Mouse (Mus musculus) stomach, postnatal 0 days (tissue): ENCODE measurements around the gene Zfp46. TPM values are rescaled to one million over a fixed set of nuclear protein-coding genes. Genes with fewer than 3 reads are reported as not detected.

Experiments used
- ATAC-seq: fragments of 200-750 bp; cut with Nextera tagmentation; 2 replicates; pipeline ENCODE4 v1.8.0; 2017; ENCODE audit not compliant: low FRiP score, low TSS enrichment
- DNase-seq: peaks from one replicate; pipeline ENCODE4 v3.0.0-alpha.2; 2016; ENCODE audit warnings: low spot score
- H3K27ac ChIP-seq: fragments of 300-500 bp; sonication (generic); replicated peaks from 2 replicates; pipeline ENCODE4 v1.5.1; 2014; ENCODE audit warnings: mild to moderate bottlenecking, control low read depth
- H3K27me3 ChIP-seq: fragments of 300-500 bp; sonication (generic); 2 replicates; pipeline ENCODE4 v1.6.1; 2014; ENCODE audit warnings: low read length; ENCODE audit not compliant: control insufficient read depth, insufficient read depth
- H3K36me3 ChIP-seq: fragments of 300-500 bp; sonication (generic); 2 replicates; pipeline ENCODE4 v1.6.1; 2014; ENCODE audit warnings: low read length, mixed read lengths; ENCODE audit not compliant: control insufficient read depth, insufficient read depth
- H3K4me1 ChIP-seq: fragments of 300-500 bp; sonication (generic); replicated peaks from 2 replicates; pipeline ENCODE4 v1.6.1; 2014; ENCODE audit warnings: antibody characterized with exemption; ENCODE audit not compliant: control insufficient read depth, insufficient read depth
- H3K4me2 ChIP-seq: fragments of 300-500 bp; sonication (generic); replicated peaks from 2 replicates; pipeline ENCODE4 v1.6.1; 2014; ENCODE audit warnings: low read depth, mild to moderate bottlenecking, control low read depth, moderate library complexity
- H3K4me3 ChIP-seq: fragments of 300-500 bp; sonication (generic); 2 replicates; pipeline ENCODE4 v1.5.1; 2014; ENCODE audit warnings: low read depth, low read length, control low read depth
- H3K9ac ChIP-seq: fragments of 300-500 bp; sonication (generic); 2 replicates; pipeline ENCODE4 v1.6.1; 2014; ENCODE audit warnings: mild to moderate bottlenecking, low read length, control low read depth, mixed read lengths
- H3K9me3 ChIP-seq: fragments of 300-500 bp; sonication (generic); 2 replicates; pipeline ENCODE4 v1.6.1; 2016; ENCODE audit warnings: low read length; ENCODE audit not compliant: control insufficient read depth
- CTCF ChIP-seq: IDR thresholded peaks from 2 replicates; pipeline ENCODE4 v1.5.1; 2016; ENCODE audit warnings: antibody characterized with exemption, low read depth, mild to moderate bottlenecking, moderate library complexity
- EP300 ChIP-seq: optimal IDR thresholded peaks from 2 replicates; pipeline ENCODE3; 2016; ENCODE audit warnings: antibody characterized with exemption
- WGBS: fragments of 180-500 bp; shearing (Covaris S2); extraction: QIAGEN DNeasy Blood & Tissue Kit; methylation state at CpG from one replicate; pipeline ENCODE4 v1.1.7; 2014; 5-methylcytosine and 5-hydroxymethylcytosine counted together
- polyA plus RNA-seq: library from polyadenylated mRNA; unstranded; fragments of >200 nt; fragmentation: Nextera tagmentation; extraction: Ambion mirVana; gene quantifications from 2 replicates; pipeline ENCODE4 v1.2.1, GENCODE M21; 2015

Gene Zfp46
- polyA plus RNA-seq, 1 experiment from 2014 or later: 8.8 TPM

GRCm38 (mm10) chr4:136310229-136311041 lies 26.0 kb downstream of the Zfp46 start, which contains the start of gene Hnrnpr:
TSS of gene Hnrnpr (plus strand) at chr4:136310942.
- peak; percentile 57 for TF ChIP-seq EP300
- TF ChIP-seq CTCF: no peak
- Histone ChIP-seq H3K27ac (peak within 1 kb of the TSS; percentile 97), H3K4me3 (peak within 1 kb of the TSS; percentile 100), H3K9ac (peak within 1 kb of the TSS; percentile 99), H3K4me2 (peak within 1 kb of the TSS; percentile 82), H3K36me3 (no peaks in the 10 kb centered on the region), H3K27me3 (no peaks in the 10 kb centered on the region), H3K4me1 (peaks cover 2% of the 10 kb centered on the region; the same call in 1 of the 2 replicates), H3K9me3 (no peaks in the 10 kb centered on the region)
- under 1% methylated on average over 59 of the region's 65 CpGs for WGBS
- DNase-seq (peak; percentile 99), ATAC-seq (peak; percentile 99)

GRCm38 (mm10) chr4:136311042-136311999 lies 26.8 kb downstream of the Zfp46 start:
- DNase-seq (peak; percentile 83), ATAC-seq (peak; percentile 58)
- Histone ChIP-seq H3K4me3 (peak overlapping the region; percentile 100), H3K27ac (peak overlapping the region; percentile 97), H3K9ac (peak overlapping the region; percentile 99), H3K4me2 (peak overlapping the region; percentile 82), H3K27me3 (no peaks in the 10 kb centered on the region), H3K4me1 (peaks cover 2% of the 10 kb centered on the region; the same call in 1 of the 2 replicates), H3K36me3 (no peaks in the 10 kb centered on the region), H3K9me3 (no peaks in the 10 kb centered on the region)
- WGBS: under 1% methylated on average over 67 of the region's 81 CpGs
- no peak for TF ChIP-seq EP300
- no peak for TF ChIP-seq CTCF

GRCm38 (mm10) chr4:136312616-136313015 lies 28.1 kb downstream of the Zfp46 start:
- Histone ChIP-seq H3K27ac (no peak overlapping the region), H3K36me3 (no peaks in the 10 kb centered on the region), H3K4me2 (peak overlapping the region; percentile 82), H3K4me3 (peak overlapping the region; percentile 100; the same call in 1 of the 2 replicates), H3K4me1 (peaks cover 2% of the 10 kb centered on the region; the same call in 1 of the 2 replicates), H3K9me3 (no peaks in the 10 kb centered on the region), H3K9ac (no peak overlapping the region), H3K27me3 (no peaks in the 10 kb centered on the region)
- no peak for TF ChIP-seq CTCF
- no peak for TF ChIP-seq EP300
- 11% methylated on average over 4 of the region's 4 CpGs for WGBS
- no peak for ATAC-seq
- DNase-seq: no peak

- no peak for ATAC-seq
- no peaks in the 10 kb centered on the region for H3K9me3 ChIP-seq
- no peak overlapping the region for H3K9ac ChIP-seq
- H3K4me1 ChIP-seq: no peaks in the 10 kb centered on the region; the same call in 1 of the 2 replicates
- no peak overlapping the region for H3K4me3 ChIP-seq
- no peak overlapping the region for H3K4me2 ChIP-seq
- WGBS: 90% methylated on average over 4 of the region's 4 CpGs
- no peaks in the 10 kb centered on the region for H3K27me3 ChIP-seq
- no peak overlapping the region for H3K27ac ChIP-seq
- peaks cover 9% of the 10 kb centered on the region for H3K36me3 ChIP-seq
- no peak for DNase-seq
- TF ChIP-seq CTCF (no peak), EP300 (no peak)
Measured at GRCm38 (mm10) chr4:136317667-136318066, 33.2 kb downstream of the Zfp46 start.

GRCm38 (mm10) chr4:136320016-136320415 lies 35.5 kb downstream of the Zfp46 start:
- no peak for DNase-seq
- Histone ChIP-seq H3K4me1 (no peaks in the 10 kb centered on the region), H3K36me3 (peaks cover 9% of the 10 kb centered on the region), H3K27ac (no peak overlapping the region), H3K9me3 (no peaks in the 10 kb centered on the region), H3K4me3 (no peak overlapping the region), H3K27me3 (no peaks in the 10 kb centered on the region), H3K4me2 (no peak overlapping the region), H3K9ac (no peak overlapping the region)
- 46% methylated on average over 4 of the region's 4 CpGs for WGBS
- no peak; the same call in 1 of the 2 replicates for ATAC-seq
- no peak for TF ChIP-seq CTCF
- TF ChIP-seq EP300: no peak
